Mouse (Mus musculus) right cerebral cortex, adult 18-20 months (tissue): ENCODE results near the gene Zswim1.
"Not testable (repeated sequence)": the region's sequence is repeated elsewhere in the genome, so short reads cannot be mapped to it uniquely, and the experiment has no call there.

Experiments
- DNase-seq: peaks from one replicate; pipeline ENCODE4 v3.0.0; 2022; ENCODE audit warnings: mixed read lengths

Gene Zswim1

GRCm38 (mm10) chr2:164868491-164868890, 46.0 kb downstream of the Zswim1 start:
- no peak for DNase-seq

- no peak for DNase-seq
Observed at GRCm38 (mm10) chr2:164871602-164872303, 49.3 kb downstream of the Zswim1 start.

DNA sequence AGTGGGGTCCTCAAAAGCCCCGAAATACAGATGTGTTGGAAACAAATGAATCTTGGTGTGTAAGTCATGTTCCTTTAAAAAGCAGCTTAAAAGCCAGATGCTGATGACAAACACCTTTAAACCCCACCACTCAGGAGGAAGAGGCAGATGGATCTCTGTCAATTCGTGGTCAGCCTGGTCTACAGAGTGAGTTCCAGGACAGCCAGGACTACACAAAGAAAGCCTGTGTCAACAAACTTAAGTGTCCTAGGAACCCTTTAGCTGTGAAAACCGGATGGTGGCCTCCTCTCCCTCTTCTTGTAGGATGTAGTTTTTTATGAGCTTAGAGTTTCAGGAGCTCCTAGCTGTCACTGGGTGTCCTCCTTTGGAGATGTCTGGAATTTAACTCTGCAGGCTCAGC, 51.1 kb downstream of the Zswim1 start:
- DNase-seq: no peak

DNA sequence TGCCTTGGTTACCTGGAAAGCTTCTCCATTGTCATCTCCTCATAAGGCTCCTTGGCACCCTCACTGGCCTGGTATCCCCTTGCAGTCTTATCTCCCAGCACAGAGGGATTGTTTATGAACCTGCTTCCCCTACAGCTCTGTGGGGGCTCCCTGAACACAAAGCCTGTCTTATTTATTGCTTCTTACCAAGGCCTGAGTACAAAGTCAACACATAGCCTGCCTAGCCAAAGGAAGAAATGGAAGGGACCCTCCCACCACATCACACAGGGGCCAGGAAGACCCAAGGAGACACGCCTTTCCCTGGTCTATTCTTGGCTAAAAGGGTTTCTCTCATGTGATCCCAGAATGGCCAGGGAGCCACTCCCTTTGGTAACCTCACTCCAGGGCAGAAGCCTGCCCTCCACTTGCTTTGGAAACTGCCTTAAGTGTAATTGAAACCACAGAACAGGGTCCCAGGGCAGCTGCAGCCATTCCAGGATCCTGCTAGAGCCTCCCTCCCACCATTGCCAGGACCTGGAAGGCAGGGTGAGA, 51.8 kb downstream of the Zswim1 start:
- no peak for DNase-seq

DNA sequence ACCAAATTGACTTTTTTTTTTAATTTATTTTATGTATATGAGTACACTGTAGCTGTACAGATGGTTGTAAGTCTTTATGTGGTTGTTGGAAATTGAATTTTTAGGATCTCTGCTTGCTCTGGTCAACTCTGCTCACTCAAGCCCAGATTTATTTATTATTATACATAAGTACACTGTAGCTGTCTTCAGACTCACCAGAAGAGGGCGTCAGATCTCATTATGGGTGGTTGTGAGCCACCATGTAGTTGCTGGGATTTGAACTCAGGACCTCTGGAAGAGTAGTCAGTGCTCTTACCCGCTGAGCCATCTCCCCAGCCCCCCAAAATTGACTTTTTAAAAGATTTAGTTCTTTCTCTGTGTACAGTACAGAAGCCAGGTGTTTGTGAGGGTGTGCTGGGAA, 53.2 kb downstream of the Zswim1 start:
- DNase-seq: not testable (repeated sequence)
